Mouse (Mus musculus): ENCODE results near the gene Knop1. TPM values are rescaled to one million over a fixed set of nuclear protein-coding genes. Genes with fewer than 3 reads are reported as not detected.

Knop1 gene
- 10 to 100 TPM; 42.8 to 46.3 TPM for total RNA-seq (2021)

GRCm38 (mm10) chr7:118855877-118856304 lies at the start of gene Knop1:
Gene Knop1 (minus strand): TSS chr7:118856254.
- intact Hi-C loops (cut with DNase I) = loop anchor here (5.0 kb wide), 1 partner anchor 136 kb away; no protein-coding TSS in a partner anchor

GRCm38 (mm10) chr7:118904530-118904929 lies 48.5 kb upstream of the Knop1 start:
- DNase-seq = no peak
- intact Hi-C loops (cut with DNase I) = no loop called here

More at GRCm38 (mm10) chr7:118855877-118856304, at the start of gene Knop1:
- DNase-seq = no peak

DNA sequence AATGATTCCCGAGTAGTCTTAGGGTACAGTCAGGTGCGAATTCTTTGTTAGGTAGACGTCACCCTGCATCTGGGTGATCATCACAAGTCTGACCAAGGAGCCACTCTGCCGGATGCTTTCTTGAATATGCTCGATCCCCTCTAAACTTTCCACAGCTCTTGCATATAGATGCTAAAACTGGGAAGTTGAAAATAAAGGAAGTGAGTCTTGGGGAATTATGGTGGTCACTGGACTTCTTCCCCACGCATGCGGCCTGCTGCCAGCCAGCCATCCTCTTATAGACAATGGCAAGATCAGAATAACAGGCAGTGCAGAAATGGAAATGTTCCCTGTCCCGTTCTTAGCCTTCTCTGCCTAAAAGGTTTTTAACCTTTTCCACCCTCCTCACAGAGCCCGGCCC lies 47.8 kb upstream of the Knop1 start:
- intact Hi-C loops (cut with DNase I) = no loop called here
- DNase-seq = no peak

- intact Hi-C loops (cut with DNase I) = no loop called here
- peak; percentile 76 for DNase-seq
These were observed 46.9 kb upstream of the Knop1 start for GRCm38 (mm10) chr7:118902944-118903343.

- DNase-seq = no peak
- intact Hi-C loops (cut with DNase I) = no loop called here
These were observed 44.0 kb upstream of the Knop1 start for GRCm38 (mm10) chr7:118900090-118900489.

DNA sequence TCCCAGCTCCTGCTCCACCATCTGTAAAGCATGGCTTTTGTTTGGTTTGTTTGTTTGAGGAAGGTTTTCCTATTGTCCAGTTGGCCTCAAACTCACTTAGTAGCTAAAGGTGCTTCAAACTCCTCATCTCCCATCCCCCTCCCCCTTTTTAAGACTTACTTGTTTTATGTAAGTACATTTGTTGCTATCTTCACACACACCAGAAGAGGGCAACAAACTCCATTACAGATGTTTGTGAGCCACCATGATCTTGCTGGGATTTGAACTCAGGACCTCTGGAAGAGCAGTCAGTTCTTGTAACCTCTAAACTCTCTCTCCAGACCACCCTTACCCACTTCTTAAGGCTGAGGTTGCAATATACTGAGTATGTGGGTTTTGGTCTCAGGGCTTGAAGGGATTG lies 42.0 kb upstream of the Knop1 start:
- DNase-seq = no peak
- intact Hi-C loops (cut with DNase I) = no loop called here

- no peak for DNase-seq
- intact Hi-C loops (cut with DNase I) = no loop called here
These were observed 39.7 kb upstream of the Knop1 start for GRCm38 (mm10) chr7:118895469-118896450.

- peak; percentile 76 for DNase-seq
- intact Hi-C loops (cut with DNase I) = no loop called here
These were observed 33.1 kb upstream of the Knop1 start for GRCm38 (mm10) chr7:118889046-118889680.

DNA sequence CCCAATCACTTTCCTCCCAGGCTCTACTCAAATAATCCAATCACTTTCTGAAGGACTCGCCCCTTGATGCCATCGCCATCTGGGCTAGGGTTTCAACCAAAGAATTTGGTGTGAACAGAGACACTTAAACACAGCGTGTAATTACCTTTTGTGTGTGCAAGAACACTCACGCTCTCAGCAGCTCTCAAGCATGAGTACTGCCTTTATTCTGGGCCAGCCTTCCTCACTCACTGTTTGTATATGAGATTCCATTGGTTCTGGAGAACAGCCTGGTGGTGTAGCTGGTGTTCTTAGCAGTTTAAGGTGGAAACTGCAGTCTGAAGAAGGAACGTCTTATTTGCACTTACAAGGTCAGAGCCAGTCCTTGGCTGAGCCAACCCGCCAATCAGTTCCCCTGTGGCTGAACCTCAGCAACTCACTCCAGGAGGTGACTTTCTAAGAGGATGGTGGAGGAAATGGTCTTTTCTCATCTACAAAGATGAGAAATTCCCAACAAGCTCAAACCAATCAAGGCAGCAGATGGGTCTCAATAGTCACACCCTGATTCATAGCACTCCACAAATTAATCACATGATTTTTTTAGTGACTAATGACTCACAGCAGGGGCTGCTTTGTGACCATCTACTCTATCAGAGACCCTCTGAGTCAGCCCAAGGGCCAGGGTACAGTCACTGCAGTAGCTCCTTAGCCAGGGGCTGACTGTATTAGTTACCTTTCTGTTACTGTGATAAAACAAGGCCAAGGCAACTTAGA lies 31.4 kb upstream of the Knop1 start:
- no peak for DNase-seq
- intact Hi-C loops (cut with DNase I) = no loop called here

GRCm38 (mm10) chr7:118884969-118885368 lies 28.9 kb upstream of the Knop1 start:
- intact Hi-C loops (cut with DNase I) = no loop called here
- no peak for DNase-seq

- no peak for DNase-seq
- intact Hi-C loops (cut with DNase I) = no loop called here
These were observed 27.9 kb upstream of the Knop1 start for GRCm38 (mm10) chr7:118883957-118884356.

- intact Hi-C loops (cut with DNase I) = no loop called here
- DNase-seq = no peak
These were observed 23.5 kb upstream of the Knop1 start for GRCm38 (mm10) chr7:118879466-118880029.

DNA sequence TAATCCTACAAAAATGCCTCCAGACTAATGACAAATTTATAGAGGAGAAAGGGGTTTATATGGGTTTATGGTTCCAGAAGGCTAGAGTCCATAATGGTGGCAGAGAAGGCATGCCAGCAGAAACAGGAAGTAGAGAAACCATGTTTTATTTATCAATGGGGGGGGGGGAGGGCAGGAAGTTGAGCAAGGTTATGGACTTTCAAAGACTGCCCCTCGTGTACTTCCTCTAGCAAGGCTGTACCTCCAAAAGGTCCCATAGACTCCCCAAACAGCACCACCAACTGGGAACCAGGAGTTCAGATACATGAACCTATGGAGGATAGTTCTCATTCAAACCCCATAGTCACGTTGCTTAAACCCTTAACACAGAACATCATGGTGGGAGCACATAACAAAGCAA lies 9.3 kb upstream of the Knop1 start:
- intact Hi-C loops (cut with DNase I) = no loop called here
- no peak for DNase-seq

- intact Hi-C loops (cut with DNase I) = loop anchor here (5.0 kb wide), 1 partner anchor 134 kb away; no protein-coding TSS in a partner anchor
These were observed 2.6 kb upstream of the Knop1 start for GRCm38 (mm10) chr7:118858640-118859039.

GRCm38 (mm10) chr7:118855171-118855876 lies 730 bp downstream of the Knop1 start, which contains the start of gene Iqck:
Gene Iqck (plus strand): TSS chr7:118855752.
- DNase-seq = peak; percentile 94
- intact Hi-C loops (cut with DNase I) = loop anchor here (5.0 kb wide), 1 partner anchor 137 kb away; no protein-coding TSS in a partner anchor

More at GRCm38 (mm10) chr7:118858640-118859039, 2.6 kb upstream of the Knop1 start:
- DNase-seq = no peak

DNA sequence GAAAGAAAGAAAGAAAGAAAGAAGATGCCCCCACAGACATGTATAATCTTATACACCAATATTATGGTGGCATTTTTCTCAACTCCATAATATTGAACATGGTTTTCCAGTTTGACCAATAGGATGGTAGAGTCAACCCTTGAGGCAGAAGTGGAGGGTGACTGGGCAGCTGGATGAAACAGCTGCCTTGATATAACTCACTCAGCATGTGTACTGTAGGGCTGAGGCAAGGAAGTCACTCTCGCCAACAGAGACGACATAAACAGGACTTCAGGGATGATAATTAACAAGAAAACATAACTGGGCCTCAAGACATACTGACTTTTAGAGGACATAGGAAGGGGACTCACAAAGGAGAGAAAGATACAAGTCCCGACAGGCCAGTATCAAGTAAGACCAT lies 1.4 kb downstream of the Knop1 start:
- intact Hi-C loops (cut with DNase I) = loop anchor here (5.0 kb wide), 1 partner anchor 138 kb away; no protein-coding TSS in a partner anchor
- DNase-seq = no peak

DNA sequence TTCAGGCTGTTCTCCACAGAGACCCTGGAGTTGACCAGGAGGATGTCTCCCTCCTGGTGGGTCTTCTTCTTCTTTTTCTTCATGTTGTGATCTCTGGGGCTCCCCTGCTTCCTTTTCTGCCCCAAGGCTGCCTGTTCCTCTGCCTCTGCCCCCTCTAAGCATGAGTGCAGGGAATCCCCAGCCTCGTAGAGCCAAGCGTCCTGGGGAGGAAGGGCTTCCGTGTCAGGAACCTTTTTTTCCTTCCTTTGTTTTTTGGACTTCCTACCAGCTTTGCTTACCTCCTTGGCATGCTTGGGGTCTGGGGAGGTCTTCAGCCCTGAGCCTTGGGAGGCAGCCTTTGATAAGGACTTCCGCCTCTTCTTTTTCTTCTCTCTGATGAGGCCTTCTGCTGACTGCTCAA lies 3.4 kb downstream of the Knop1 start:
- no peak for DNase-seq
- intact Hi-C loops (cut with DNase I) = no loop called here

DNA sequence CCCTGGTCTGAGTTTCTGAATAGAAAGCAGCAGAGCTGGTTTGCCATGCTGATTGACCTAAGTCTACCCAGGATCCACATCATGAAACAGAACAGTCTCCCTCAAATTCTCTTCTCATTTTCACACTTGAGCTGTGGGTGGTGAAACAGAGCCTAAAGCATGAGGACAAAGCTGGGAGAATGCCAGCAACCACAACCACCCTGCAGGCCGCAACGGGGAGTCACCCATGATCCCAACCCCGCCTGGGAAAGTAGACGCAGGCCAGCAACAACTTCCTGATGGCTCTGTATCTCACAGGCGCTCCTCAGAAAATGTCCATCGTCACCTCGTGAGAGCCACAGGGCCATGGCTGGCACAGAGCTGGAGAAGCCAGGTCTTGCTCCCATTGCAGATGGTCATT lies 4.5 kb downstream of the Knop1 start:
- intact Hi-C loops (cut with DNase I) = no loop called here
- no peak for DNase-seq

- intact Hi-C loops (cut with DNase I) = no loop called here
- no peak for DNase-seq
These were observed 5.3 kb downstream of the Knop1 start for GRCm38 (mm10) chr7:118850676-118851290.
